Comparison of ENCODE assay signal across 10 mouse cellular contexts in the genomic region with DNA sequence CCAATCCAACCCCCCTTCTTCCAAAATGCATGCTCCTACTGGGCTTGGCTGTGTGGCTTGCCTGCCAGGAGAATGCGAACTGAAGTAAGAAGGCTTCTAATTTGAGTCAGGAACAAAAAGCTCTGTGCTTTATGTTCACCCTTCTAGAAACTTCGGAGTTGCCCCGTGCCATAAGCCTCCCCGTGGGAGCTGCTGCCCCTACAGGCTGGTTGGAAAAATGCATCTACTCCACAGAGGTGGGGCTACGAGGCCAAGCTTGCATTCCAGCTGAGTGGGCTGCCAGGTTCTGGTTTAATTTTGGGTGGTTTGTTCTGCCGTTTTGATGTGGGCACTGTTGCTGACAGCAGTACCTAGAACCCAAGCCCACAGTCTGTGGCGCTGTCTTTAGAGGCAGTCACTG. TPM values are rescaled to one million over a fixed set of nuclear protein-coding genes. Genes with fewer than 3 reads are reported as not detected.
DNase-seq lines count a peak whose midpoint lies in the region; ATAC-seq and TF ChIP-seq lines count a peak whose summit lies in the region.
"Had no signal": no experiment of that assay in that cellular context is flagged by ENCODE, and none has a peak within 500 bp of the region (broad histone marks: within the 10 kb centered on the region; RNA-seq: fewer than 3 reads in every experiment).

No protein-coding gene starts in this region.

- no peak overlapping the region for H3K9ac ChIP-seq in liver, postnatal 0 days (replicated peaks)
- H3K9ac ChIP-seq in liver, embryonic 11.5 days (ENCODE audit: low read depth, low read length) = no peak overlapping the region
- no peak overlapping the region for H3K9ac ChIP-seq in midbrain, postnatal 0 days (replicated peaks; ENCODE audit: low read length, poor library complexity, severe bottlenecking)
- H3K9ac ChIP-seq in hindbrain, embryonic 14.5 days = no peak overlapping the region
- H3K9ac ChIP-seq: liver, embryonic 15.5 days had no signal

- H3K4me3 ChIP-seq in liver, postnatal 0 days (ENCODE audit: low read depth, low read length) = no peak overlapping the region
- no peak overlapping the region for H3K4me3 ChIP-seq in liver, embryonic 11.5 days (ENCODE audit: low read depth, low read length)
- no peak overlapping the region for H3K4me3 ChIP-seq in midbrain, postnatal 0 days (ENCODE audit: low read depth, low read length)
- H3K4me3 ChIP-seq in hindbrain, embryonic 14.5 days (replicated peaks; ENCODE audit: low read length) = no peak overlapping the region
- H3K4me3 ChIP-seq: liver, embryonic 15.5 days had no signal

- DNase-seq in cerebellum, postnatal 10 days = peak; percentile 79 to 82
- no peak for DNase-seq in cerebellum, adult 11 months
- DNase-seq in liver, postnatal 0 days = peak; percentile 24
- no peak for DNase-seq in liver, embryonic 11.5 days (ENCODE audit: low spot score)
- DNase-seq in adrenal gland, postnatal 36 days = peak; percentile 50 to 67
- DNase-seq in midbrain, postnatal 0 days (ENCODE audit: low spot score) = peak; percentile 40
- DNase-seq in hindbrain, embryonic 14.5 days (ENCODE audit: low spot score) = no peak

- 42% methylated on average over 7 of the region's 7 CpGs for WGBS in liver, postnatal 0 days (ENCODE audit: insufficient replicate concordance)
- WGBS in liver, embryonic 11.5 days = 50% methylated on average over 7 of the region's 7 CpGs
- WGBS in midbrain, postnatal 0 days = 60% methylated on average over 7 of the region's 7 CpGs
- 50% methylated on average over 7 of the region's 7 CpGs for WGBS in hindbrain, embryonic 14.5 days

- TF ChIP-seq EP300 in liver, postnatal 0 days (IDR thresholded peaks at IDR 0.05; ENCODE audit: low read depth) = no peak

- H3K27ac ChIP-seq in liver, postnatal 0 days (ENCODE audit: low read depth) = no peak overlapping the region
- no peak overlapping the region for H3K27ac ChIP-seq in liver, embryonic 11.5 days (ENCODE audit: low read depth, low read length)
- no peak overlapping the region for H3K27ac ChIP-seq in midbrain, postnatal 0 days (ENCODE audit: low read depth, low read length)
- H3K27ac ChIP-seq in hindbrain, embryonic 14.5 days = no peak overlapping the region
- H3K27ac ChIP-seq: liver, embryonic 15.5 days had no signal

- H3K4me2 ChIP-seq in liver, postnatal 0 days (ENCODE audit: low read depth, low read length) = no peak overlapping the region
- H3K4me2 ChIP-seq in liver, embryonic 11.5 days = no peak overlapping the region
- H3K4me2 ChIP-seq in midbrain, postnatal 0 days (ENCODE audit: low read depth, low read length, poor library complexity, severe bottlenecking) = no peak overlapping the region
- no peak overlapping the region for H3K4me2 ChIP-seq in hindbrain, embryonic 14.5 days (replicated peaks)
- H3K4me2 ChIP-seq: liver, embryonic 15.5 days had no signal

- no peaks in the 10 kb centered on the region for H3K4me1 ChIP-seq in liver, postnatal 0 days (ENCODE audit: insufficient read depth)
- no peaks in the 10 kb centered on the region for H3K4me1 ChIP-seq in liver, embryonic 11.5 days (replicated peaks; ENCODE audit: control insufficient read depth, insufficient read depth, low read length)
- H3K4me1 ChIP-seq in midbrain, postnatal 0 days (ENCODE audit: insufficient read depth, low read length) = no peaks in the 10 kb centered on the region
- no peaks in the 10 kb centered on the region for H3K4me1 ChIP-seq in hindbrain, embryonic 14.5 days (replicated peaks; ENCODE audit: control insufficient read depth, insufficient read depth, low read length)
- H3K4me1 ChIP-seq: liver, embryonic 15.5 days had no signal

- no peaks in the 10 kb centered on the region for H3K27me3 ChIP-seq in liver, postnatal 0 days (ENCODE audit: insufficient read depth, low read length)
- no peaks in the 10 kb centered on the region for H3K27me3 ChIP-seq in liver, embryonic 11.5 days (replicated peaks; ENCODE audit: control insufficient read depth, insufficient read depth, low read length)
- no peaks in the 10 kb centered on the region for H3K27me3 ChIP-seq in midbrain, postnatal 0 days (ENCODE audit: insufficient read depth, low read length)
- H3K27me3 ChIP-seq in hindbrain, embryonic 14.5 days (ENCODE audit: control insufficient read depth, insufficient read depth, low read length) = no peaks in the 10 kb centered on the region
- H3K27me3 ChIP-seq: liver, embryonic 15.5 days had no signal

- ATAC-seq in liver, postnatal 0 days = no peak
- no peak for ATAC-seq in liver, embryonic 11.5 days (replicated peaks; ENCODE audit: low FRiP score)
- peak; percentile 89 for ATAC-seq in granulocyte monocyte progenitor cell, adult 5-6 weeks (replicated peaks; ENCODE audit: poor library complexity, severe bottlenecking)
- no peak for ATAC-seq in midbrain, postnatal 0 days (ENCODE audit: low FRiP score)
- no peak for ATAC-seq in hindbrain, embryonic 14.5 days (ENCODE audit: low FRiP score)

- no peaks in the 10 kb centered on the region for H3K36me3 ChIP-seq in liver, postnatal 0 days (replicated peaks; ENCODE audit: insufficient read depth, low read length)
- H3K36me3 ChIP-seq in liver, embryonic 11.5 days (ENCODE audit: control insufficient read depth, insufficient read depth, low read length) = no peaks in the 10 kb centered on the region
- H3K36me3 ChIP-seq in midbrain, postnatal 0 days (ENCODE audit: insufficient read depth, low read length) = no peaks in the 10 kb centered on the region
- H3K36me3 ChIP-seq in hindbrain, embryonic 14.5 days (replicated peaks; ENCODE audit: control insufficient read depth, insufficient read depth) = no peaks in the 10 kb centered on the region
- H3K36me3 ChIP-seq: G1E; liver, embryonic 15.5 days had no signal

- TF ChIP-seq CTCF in liver, postnatal 0 days (IDR thresholded peaks at IDR 0.05; ENCODE audit: low read depth) = peak; percentile 58
- peak; percentile 71 for TF ChIP-seq CTCF in midbrain, postnatal 0 days (IDR thresholded peaks at IDR 0.05)

- peaks cover 2% of the 10 kb centered on the region; the same call in 1 of the 2 replicates for H3K9me3 ChIP-seq in liver, postnatal 0 days (ENCODE audit: low read length)
- no peaks in the 10 kb centered on the region for H3K9me3 ChIP-seq in liver, embryonic 11.5 days (ENCODE audit: control insufficient read depth, low read length)
- H3K9me3 ChIP-seq in midbrain, postnatal 0 days (ENCODE audit: low read length) = no peaks in the 10 kb centered on the region
- no peaks in the 10 kb centered on the region for H3K9me3 ChIP-seq in hindbrain, embryonic 14.5 days (ENCODE audit: control insufficient read depth, low read length)
- H3K9me3 ChIP-seq: liver, embryonic 15.5 days had no signal

RNA-seq across cellular contexts. Expression of a gene that starts 14.9 kb away (rescaled TPM):
- polyA plus RNA-seq in liver, postnatal 0 days (2015; fragmentation: Nextera tagmentation; extraction: Ambion mirVana) = 2.2 and 2.3 TPM in 2 replicates
- 3.4 and 4.2 TPM in 2 replicates for polyA plus RNA-seq in liver, embryonic 11.5 days (2014; fragmentation: Nextera tagmentation; extraction: Ambion mirVana)
- 10 to 100 TPM in 1 of 2 experiments, 1 to 10 TPM in 1; 6.4 to 13.1 TPM for total RNA-seq in adrenal gland, postnatal 36 days (2021)
- not detected in 2 replicates for total RNA-seq in granulocyte monocyte progenitor cell, adult 5-6 weeks (2014; fragmentation: Nextera tagmentation)
- not detected in 2 replicates for total RNA-seq in granulocyte monocyte progenitor cell, adult 5-6 weeks (2017)
- 12.7 and 17.9 TPM in 2 replicates for total RNA-seq in midbrain, postnatal 0 days (2014; rRNA removed)
- 4.5 and 4.9 TPM in 2 replicates for polyA plus RNA-seq in midbrain, postnatal 0 days (2015; fragmentation: Nextera tagmentation; extraction: Ambion mirVana)
- 6.3 and 6.8 TPM in 2 replicates for polyA plus RNA-seq in hindbrain, embryonic 14.5 days (2014; fragmentation: Nextera tagmentation; extraction: Ambion mirVana)
- polyA plus RNA-seq: G1E had no signal

Comparison
In these comparisons a context has a peak if more than half of its experiments do, and no peak if none do; other contexts are left out.
1. DNase-seq: peak in cerebellum, postnatal 10 days (2 of 2), liver, postnatal 0 days (single experiment), adrenal gland, postnatal 36 days (2 of 2) and midbrain, postnatal 0 days (single experiment); none in cerebellum, adult 11 months (single experiment), liver, embryonic 11.5 days (single experiment) and hindbrain, embryonic 14.5 days (single experiment).